Mouse (Mus musculus) CD4-positive, CD25-positive, alpha-beta regulatory T cell, adult 4 months (primary cell): Measurements from ENCODE around the gene Fgf10. TPM values are rescaled to one million over a fixed set of nuclear protein-coding genes. Genes with fewer than 3 reads are reported as not detected.

Experiments used
- ATAC-seq: one replicate; pipeline ENCODE4 v1.8.0; 2017
- polyA plus RNA-seq, 2 experiments: library from polyadenylated mRNA; unstranded; fragments of 100-300 nt; shearing (Covaris generic); gene quantifications; one replicate each; pipeline ENCODE4 v1.2.1; 2017

Fgf10 gene
- polyA plus RNA-seq, result under 1 TPM in 1 of 2 experiments, not detected in 1; 0.38 TPM

- no peak for ATAC-seq
These were observed at the start of gene Fgf10 for GRCm38 (mm10) chr13:118669491-118669890. Gene Fgf10, plus strand, starts transcription at chr13:118669791.

GRCm38 (mm10) chr13:118629661-118630428, 39.7 kb upstream of the Fgf10 start:
- no peak for ATAC-seq

- ATAC-seq, result no peak
These were observed 38.1 kb upstream of the Fgf10 start for GRCm38 (mm10) chr13:118631500-118631899.

GRCm38 (mm10) chr13:118636047-118636446, 33.5 kb upstream of the Fgf10 start:
- ATAC-seq, result no peak

GRCm38 (mm10) chr13:118642585-118642984, 27.0 kb upstream of the Fgf10 start:
- no peak for ATAC-seq

GRCm38 (mm10) chr13:118643138-118643537, 26.5 kb upstream of the Fgf10 start:
- no peak for ATAC-seq

GRCm38 (mm10) chr13:118656991-118657390, 12.6 kb upstream of the Fgf10 start:
- ATAC-seq, result no peak

- ATAC-seq, result no peak
These were observed 11.6 kb upstream of the Fgf10 start for GRCm38 (mm10) chr13:118658031-118658430.

GRCm38 (mm10) chr13:118658608-118659326, 10.8 kb upstream of the Fgf10 start:
- ATAC-seq, result no peak

GRCm38 (mm10) chr13:118661664-118662063, 7.9 kb upstream of the Fgf10 start:
- no peak for ATAC-seq

- no peak for ATAC-seq
These were observed 4.7 kb upstream of the Fgf10 start for GRCm38 (mm10) chr13:118664901-118665300.

GRCm38 (mm10) chr13:118679228-118679627, 9.6 kb downstream of the Fgf10 start:
- ATAC-seq, result no peak

- ATAC-seq, result no peak
These were observed 23.5 kb downstream of the Fgf10 start for GRCm38 (mm10) chr13:118693049-118693448.

- ATAC-seq, result no peak
These were observed 25.5 kb downstream of the Fgf10 start for GRCm38 (mm10) chr13:118695103-118695502.

- no peak for ATAC-seq
These were observed 34.1 kb downstream of the Fgf10 start for GRCm38 (mm10) chr13:118703727-118704126.

GRCm38 (mm10) chr13:118705716-118706115, 36.1 kb downstream of the Fgf10 start:
- no peak for ATAC-seq

- ATAC-seq, result no peak
These were observed 40.3 kb downstream of the Fgf10 start for GRCm38 (mm10) chr13:118709912-118710311.

GRCm38 (mm10) chr13:118713626-118714150, 44.1 kb downstream of the Fgf10 start:
- no peak for ATAC-seq

- ATAC-seq, result no peak
These were observed 44.9 kb downstream of the Fgf10 start for GRCm38 (mm10) chr13:118714284-118715065.

- no peak for ATAC-seq
These were observed 45.8 kb downstream of the Fgf10 start for GRCm38 (mm10) chr13:118715066-118716018.

GRCm38 (mm10) chr13:118716265-118716664, 46.7 kb downstream of the Fgf10 start:
- ATAC-seq, result no peak

- no peak for ATAC-seq
These were observed 47.1 kb downstream of the Fgf10 start for GRCm38 (mm10) chr13:118716726-118717125.
